Mouse (Mus musculus): Measurements from ENCODE around the gene Gckr. TPM values are rescaled to one million over a fixed set of nuclear protein-coding genes. Genes with fewer than 3 reads are reported as not detected.
A peak's percentile ranks its signal among the peaks of the same experiment; 100 is the strongest.

Gene Gckr
- total RNA-seq (2014; rRNA removed), result 0.42 and 1.2 TPM in 2 replicates
- 0.85 and 1.0 TPM in 2 replicates for polyA plus RNA-seq (2015; fragmentation: Nextera tagmentation; extraction: Ambion mirVana)

DNA sequence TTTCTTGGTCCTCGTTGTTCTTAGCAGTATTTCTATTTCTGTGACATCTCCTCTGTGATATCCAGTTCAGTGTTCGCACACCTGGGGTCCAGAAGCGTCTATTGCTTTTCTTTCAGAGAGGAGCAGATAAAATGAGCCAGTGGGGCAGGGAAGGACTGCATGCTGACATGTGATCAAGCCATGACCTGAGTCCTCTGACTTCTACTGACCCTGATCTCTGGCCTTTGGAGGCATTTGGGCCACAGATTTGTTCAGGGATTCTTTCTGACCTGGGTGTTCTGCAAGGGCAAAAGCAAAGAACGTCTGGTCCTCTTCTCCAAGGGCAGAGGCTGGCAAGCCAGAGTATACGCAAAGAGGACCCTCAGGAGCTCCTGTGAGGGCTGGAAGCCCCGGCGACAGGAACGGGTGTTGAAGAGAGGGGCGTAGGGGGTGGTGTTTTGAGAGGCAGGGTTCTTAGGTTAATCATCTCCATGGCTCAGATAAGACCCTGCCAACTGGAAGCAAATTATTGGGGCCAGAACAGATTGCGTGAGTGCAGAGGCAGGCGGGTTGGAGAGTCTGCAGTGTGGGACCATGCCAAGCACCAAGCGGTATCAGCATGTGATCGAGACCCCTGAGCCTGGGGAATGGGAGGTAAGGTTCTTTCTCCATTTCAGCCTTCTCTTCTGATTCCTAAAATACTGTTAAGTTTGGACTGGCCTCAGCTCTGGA lies at the start of gene Gckr:
Gene Gckr (plus strand): TSS at position 397 of the 711 bp plus-strand sequence.
- no peak for TF ChIP-seq CTCF (IDR thresholded peaks at IDR 0.05)
- DNase-seq (ENCODE audit: low spot score) (no peak), ATAC-seq (ENCODE audit: low FRiP score) (no peak)
- peak within 1 kb of the TSS; percentile 92 for H3K4me2 ChIP-seq (ENCODE audit: low read depth, low read length, poor library complexity, severe bottlenecking)
- H3K9me3 ChIP-seq (ENCODE audit: low read length), result no peaks in the 10 kb centered on the region
- peak within 1 kb of the TSS; percentile 93 for H3K4me3 ChIP-seq (ENCODE audit: low read depth, low read length)
- 0 out of 2 replicates have a peak within 1 kb of the TSS, but pooled peaks have one; percentile 82 for H3K27ac ChIP-seq (ENCODE audit: low read depth, low read length)
- H3K4me1 ChIP-seq (ENCODE audit: insufficient read depth, low read length), result peaks cover 7% of the 10 kb centered on the region; the same call in 1 of the 2 replicates
- 78% methylated on average over 13 of the region's 13 CpGs for WGBS
- no peaks in the 10 kb centered on the region for H3K27me3 ChIP-seq (ENCODE audit: insufficient read depth, low read length)
- peaks cover 5% of the 10 kb centered on the region; the same call in 1 of the 2 replicates for H3K36me3 ChIP-seq (ENCODE audit: insufficient read depth, low read length)
- H3K9ac ChIP-seq (replicated peaks; ENCODE audit: low read length, poor library complexity, severe bottlenecking), result peak within 1 kb of the TSS; percentile 95; the same call in 1 of the 2 replicates

DNA sequence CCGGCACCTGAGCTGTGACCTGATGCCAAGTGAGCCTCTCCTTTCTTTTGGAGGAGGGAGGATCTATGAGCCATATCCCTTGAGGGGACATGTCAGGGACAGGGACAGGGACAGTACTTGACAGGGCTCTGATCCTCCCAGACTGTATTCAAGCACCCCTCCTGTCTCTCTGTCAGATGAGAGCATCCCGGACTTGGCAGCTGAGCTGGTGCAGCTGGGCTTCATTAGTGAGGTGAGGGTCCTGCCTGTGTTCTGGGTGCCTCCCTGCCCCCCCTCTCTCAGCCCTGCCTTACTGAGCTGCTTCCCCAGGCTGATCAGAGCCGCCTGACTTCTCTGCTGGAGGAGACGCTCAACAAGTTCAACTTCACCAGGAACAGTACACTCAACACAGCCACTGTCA lies 46.5 kb upstream of the Gckr start:
- Histone ChIP-seq H3K4me2 (ENCODE audit: low read depth, low read length, poor library complexity, severe bottlenecking) (no peak overlapping the region), H3K27ac (ENCODE audit: low read depth, low read length) (no peak overlapping the region), H3K36me3 (ENCODE audit: insufficient read depth, low read length) (peaks cover 66% of the 10 kb centered on the region), H3K9ac (replicated peaks; ENCODE audit: low read length, poor library complexity, severe bottlenecking) (no peak overlapping the region), H3K9me3 (ENCODE audit: low read length) (no peaks in the 10 kb centered on the region), H3K4me1 (ENCODE audit: insufficient read depth, low read length) (0 out of 2 replicates have a peak, but pooled peaks cover 4% of the 10 kb centered on the region), H3K27me3 (ENCODE audit: insufficient read depth, low read length) (no peaks in the 10 kb centered on the region), H3K4me3 (ENCODE audit: low read depth, low read length) (no peak overlapping the region)
- no peak for TF ChIP-seq CTCF (IDR thresholded peaks at IDR 0.05)
- DNase-seq (ENCODE audit: low spot score) (peak; percentile 14), ATAC-seq (ENCODE audit: low FRiP score) (0 out of 2 replicates have a peak, but pooled peaks have one; percentile 4)
- 65% methylated on average over 4 of the region's 4 CpGs for WGBS

- H3K27ac ChIP-seq (ENCODE audit: low read depth, low read length), result no peak within 1 kb of the TSS
- H3K4me2 ChIP-seq (ENCODE audit: low read depth, low read length, poor library complexity, severe bottlenecking), result no peak within 1 kb of the TSS
- 25% methylated on average over 47 of the region's 47 CpGs for WGBS
- no peak within 1 kb of the TSS for H3K4me3 ChIP-seq (ENCODE audit: low read depth, low read length)
- TF ChIP-seq CTCF (IDR thresholded peaks at IDR 0.05), result no peak
- DNase-seq (ENCODE audit: low spot score), result peak; percentile 28
- peak within 1 kb of the TSS; percentile 39; the same call in 1 of the 2 replicates for H3K9ac ChIP-seq (replicated peaks; ENCODE audit: low read length, poor library complexity, severe bottlenecking)
- 0 out of 2 replicates have a peak, but pooled peaks cover 4% of the 10 kb centered on the region for H3K4me1 ChIP-seq (ENCODE audit: insufficient read depth, low read length)
- peaks cover 62% of the 10 kb centered on the region for H3K36me3 ChIP-seq (ENCODE audit: insufficient read depth, low read length)
- H3K27me3 ChIP-seq (ENCODE audit: insufficient read depth, low read length), result no peaks in the 10 kb centered on the region
- peak; percentile 68 for ATAC-seq (ENCODE audit: low FRiP score)
- H3K9me3 ChIP-seq (ENCODE audit: low read length), result no peaks in the 10 kb centered on the region
Observed at GRCm38 (mm10) chr5:31251541-31252101, 45.6 kb upstream of the Gckr start, which contains the start of gene Krtcap3. TSS of gene Krtcap3 (plus strand) at chr5:31251691.

DNA sequence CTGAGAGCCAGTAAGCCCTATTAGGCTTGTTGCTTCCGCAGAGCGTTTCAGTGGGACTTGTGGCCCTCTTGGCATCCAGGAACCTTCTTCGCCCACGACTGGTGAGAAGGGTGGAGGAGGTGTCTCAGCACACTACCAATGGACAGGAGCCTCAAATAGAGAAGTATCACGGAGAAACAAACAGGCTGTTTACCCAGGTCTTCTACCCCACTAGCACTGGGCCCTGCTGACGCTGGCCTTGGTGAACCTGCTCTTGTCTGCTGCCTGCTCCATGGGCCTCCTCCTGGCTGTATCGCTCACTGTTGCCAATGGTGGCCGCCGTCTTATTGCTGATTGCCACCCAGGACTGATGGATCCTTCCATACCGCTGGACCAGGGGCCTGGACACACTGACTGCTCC lies 45.1 kb upstream of the Gckr start:
- peak overlapping the region; percentile 39; the same call in 1 of the 2 replicates for H3K9ac ChIP-seq (replicated peaks; ENCODE audit: low read length, poor library complexity, severe bottlenecking)
- no peak overlapping the region for H3K27ac ChIP-seq (ENCODE audit: low read depth, low read length)
- H3K36me3 ChIP-seq (ENCODE audit: insufficient read depth, low read length), result peaks cover 59% of the 10 kb centered on the region
- no peak for TF ChIP-seq CTCF (IDR thresholded peaks at IDR 0.05)
- 69% methylated on average over 10 of the region's 10 CpGs for WGBS
- 0 out of 2 replicates have a peak, but pooled peaks cover 4% of the 10 kb centered on the region for H3K4me1 ChIP-seq (ENCODE audit: insufficient read depth, low read length)
- H3K27me3 ChIP-seq (ENCODE audit: insufficient read depth, low read length), result no peaks in the 10 kb centered on the region
- H3K4me3 ChIP-seq (ENCODE audit: low read depth, low read length), result no peak overlapping the region
- no peaks in the 10 kb centered on the region for H3K9me3 ChIP-seq (ENCODE audit: low read length)
- ATAC-seq (ENCODE audit: low FRiP score) (no peak; the same call in 1 of the 2 replicates), DNase-seq (ENCODE audit: low spot score) (no peak)
- no peak overlapping the region for H3K4me2 ChIP-seq (ENCODE audit: low read depth, low read length, poor library complexity, severe bottlenecking)

DNA sequence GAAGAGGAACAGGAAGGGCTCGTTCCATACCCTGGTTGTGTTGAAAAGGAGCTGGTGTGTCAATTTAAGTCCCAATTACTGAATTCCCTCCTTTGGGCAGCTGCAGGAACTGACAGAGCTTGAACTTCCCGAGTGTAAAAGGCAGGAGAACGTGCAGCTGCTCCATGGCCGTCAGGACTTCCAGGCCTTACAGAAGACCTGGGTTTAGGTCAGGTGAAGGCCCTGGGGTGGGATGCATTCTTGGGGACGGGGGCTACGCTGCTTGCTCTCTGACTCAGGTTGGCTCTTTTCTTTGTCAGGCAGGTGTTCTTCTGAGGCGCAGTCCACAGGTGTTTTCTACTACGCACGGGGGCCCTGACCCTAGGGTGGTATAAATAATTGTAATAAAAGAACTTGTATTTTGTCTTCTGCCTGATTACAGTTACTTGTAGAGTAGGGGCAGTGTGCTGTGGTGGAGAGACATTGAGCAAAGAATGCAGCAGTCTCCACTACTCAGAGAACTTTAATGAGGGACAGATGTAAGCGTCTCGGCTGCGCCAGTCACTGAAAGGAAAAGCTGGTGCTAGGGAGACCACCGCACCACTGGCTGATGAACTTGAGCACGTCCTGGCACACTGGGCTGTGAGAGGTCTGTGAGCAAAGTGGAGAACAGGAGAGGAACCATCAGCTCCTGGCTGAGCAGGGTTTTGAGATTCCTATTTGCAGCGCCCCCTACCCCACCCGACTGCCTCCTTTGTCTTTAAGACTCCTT lies 44.3 kb upstream of the Gckr start:
- H3K4me2 ChIP-seq (ENCODE audit: low read depth, low read length, poor library complexity, severe bottlenecking), result no peak overlapping the region

More for the DNA sequence above, 44.3 kb upstream of the Gckr start:
- peaks cover 59% of the 10 kb centered on the region for H3K36me3 ChIP-seq (ENCODE audit: insufficient read depth, low read length)
- no peak overlapping the region for H3K27ac ChIP-seq (ENCODE audit: low read depth, low read length)
- TF ChIP-seq CTCF (IDR thresholded peaks at IDR 0.05), result no peak
- no peak overlapping the region for H3K4me3 ChIP-seq (ENCODE audit: low read depth, low read length)
- DNase-seq (ENCODE audit: low spot score), result no peak
- no peaks in the 10 kb centered on the region for H3K27me3 ChIP-seq (ENCODE audit: insufficient read depth, low read length)
- no peak overlapping the region for H3K9ac ChIP-seq (replicated peaks; ENCODE audit: low read length, poor library complexity, severe bottlenecking)
- 85% methylated on average over 16 of the region's 16 CpGs for WGBS
- no peaks in the 10 kb centered on the region for H3K9me3 ChIP-seq (ENCODE audit: low read length)
- ATAC-seq (ENCODE audit: low FRiP score), result no peak
- H3K4me1 ChIP-seq (ENCODE audit: insufficient read depth, low read length), result 0 out of 2 replicates have a peak, but pooled peaks cover 4% of the 10 kb centered on the region
